Mouse (Mus musculus): Measurements from ENCODE around the gene 9930111J21Rik2. TPM values are rescaled to one million over a fixed set of nuclear protein-coding genes. Genes with fewer than 3 reads are reported as not detected.
"Not testable (repeated sequence)": the region's sequence is repeated elsewhere in the genome, so short reads cannot be mapped to it uniquely, and the experiment has no call there.

Gene 9930111J21Rik2
- total RNA-seq, 2 experiments from 2014 or later: 1.7 to 1.9 TPM

DNA sequence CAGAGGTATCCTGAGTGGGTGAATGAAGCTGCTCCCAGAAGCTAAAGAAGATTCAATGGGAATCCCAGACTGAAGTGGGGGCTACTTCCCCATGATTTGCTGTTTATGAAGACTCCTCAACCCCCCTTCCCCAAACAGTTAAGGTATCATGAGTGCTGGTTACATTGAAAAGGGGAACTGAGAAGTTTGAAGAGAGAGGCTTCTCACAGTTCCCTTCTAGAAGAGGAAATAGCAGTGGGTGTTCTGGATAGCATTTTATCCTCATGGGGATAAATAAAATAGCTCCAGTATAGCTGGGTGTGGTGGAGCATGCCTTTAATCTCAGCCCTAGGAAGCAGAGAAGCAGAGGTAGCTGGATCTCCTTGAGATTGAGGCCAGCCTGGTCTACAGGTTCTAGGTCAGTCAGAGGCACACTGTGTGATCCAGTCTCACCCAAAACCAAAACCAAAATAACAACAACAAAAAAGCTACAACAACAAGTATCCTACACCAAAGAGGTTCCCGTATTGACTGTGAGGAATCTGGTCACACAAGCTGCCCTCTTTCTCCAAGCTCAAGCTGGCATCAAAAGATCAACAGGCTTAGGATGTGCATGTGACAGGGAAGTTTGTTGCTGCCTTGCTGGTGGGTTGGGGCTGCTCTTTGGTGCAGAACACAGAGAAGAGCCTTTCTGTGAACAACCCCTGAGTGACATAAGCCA is 72.7 kb downstream of the 9930111J21Rik2 start, which contains the start of gene Olfr56:
Olfr56 (plus strand) TSS at position 650 of the 700 bp plus-strand sequence.
- not testable (repeated sequence) for DNase-seq (ENCODE audit: low spot score in 2 of 2)

DNA sequence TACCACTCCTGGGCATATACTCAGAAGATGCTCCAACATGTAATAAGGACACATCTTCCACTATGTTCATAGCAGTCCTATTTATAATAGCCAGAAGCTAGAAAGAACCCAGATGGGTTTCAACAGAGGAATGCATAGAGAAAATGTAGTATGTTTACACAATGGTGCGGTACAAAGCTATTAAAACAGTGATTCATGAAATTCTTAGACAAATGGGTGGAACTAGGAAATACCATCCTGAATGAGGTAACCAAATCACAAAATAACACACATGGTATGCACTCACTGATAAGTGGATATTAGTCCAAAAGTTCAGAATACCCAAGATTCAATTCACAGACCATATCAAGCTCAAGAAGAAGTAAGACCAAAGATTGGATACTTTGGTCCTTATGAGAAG is 76.4 kb downstream of the 9930111J21Rik2 start:
- DNase-seq (ENCODE audit: low spot score in 2 of 2): not testable (repeated sequence)

Other genes starting within 250 kb of the 9930111J21Rik2 start
- 10 to 100 TPM; 26.4 to 30.1 TPM for gene Trim41, start 233.9 kb downstream of the 9930111J21Rik2 start, total RNA-seq (2021)
- 10 to 100 TPM; 46.3 to 63.6 TPM for gene Trim7, start 225.1 kb downstream of the 9930111J21Rik2 start, total RNA-seq (2021)
- 1 to 10 TPM; 1.9 to 4.9 TPM for gene Gm12184, start 224.6 kb downstream of the 9930111J21Rik2 start, total RNA-seq (2021)
- 1 to 10 TPM; 7.9 to 8.0 TPM for gene Irgm1, start 179.6 kb downstream of the 9930111J21Rik2 start, total RNA-seq (2021)
- under 1 TPM; 0.44 to 0.59 TPM for gene Gm5431, start 149.0 kb downstream of the 9930111J21Rik2 start, total RNA-seq (2021)
- gene Psme2b, start 105.1 kb downstream of the 9930111J21Rik2 start, total RNA-seq (2021): 1 to 10 TPM; 1.6 to 3.0 TPM
- under 1 TPM; 0.10 to 0.15 TPM for gene Olfr56, start 72.4 kb downstream of the 9930111J21Rik2 start, total RNA-seq (2021)
- 1 to 10 TPM in 1 of 2 experiments, under 1 TPM in 1; 0.57 to 1.3 TPM for gene 9930111J21Rik1, start 71.8 kb downstream of the 9930111J21Rik2 start, total RNA-seq (2021)
- gene Gm12185, start 59.0 kb downstream of the 9930111J21Rik2 start, total RNA-seq (2021): under 1 TPM; 0.44 to 0.54 TPM
- gene Tgtp1, start 57.1 kb downstream of the 9930111J21Rik2 start, total RNA-seq (2021): under 1 TPM; 0.57 to 0.81 TPM
- gene Tgtp2, start 13.0 kb upstream of the 9930111J21Rik2 start, total RNA-seq (2021): not detected
- gene Ifi47, start 25.3 kb upstream of the 9930111J21Rik2 start, total RNA-seq (2021): 1 to 10 TPM; 1.6 to 2.1 TPM
- gene Olfr1396, start 63.6 kb upstream of the 9930111J21Rik2 start, total RNA-seq (2021): under 1 TPM in 1 of 2 experiments, not detected in 1; 0.27 TPM
- not detected for gene Olfr1395, start 91.0 kb upstream of the 9930111J21Rik2 start, total RNA-seq (2021)
- not detected for gene Olfr1394, start 103.1 kb upstream of the 9930111J21Rik2 start, total RNA-seq (2021)
- gene Btnl9, start 135.9 kb upstream of the 9930111J21Rik2 start, total RNA-seq (2021): 10 to 100 TPM; 10.8 to 11.8 TPM
- 10 to 100 TPM; 30.4 to 39.9 TPM for gene Zfp62, start 152.1 kb upstream of the 9930111J21Rik2 start, total RNA-seq (2021)
- gene Mgat1, start 192.9 kb upstream of the 9930111J21Rik2 start, total RNA-seq (2021): 10 to 100 TPM; 61.3 to 67.4 TPM
- gene Olfr1393, start 227.1 kb upstream of the 9930111J21Rik2 start, total RNA-seq (2021): under 1 TPM; 0.16 to 0.22 TPM
- not detected for gene Olfr1392, start 234.0 kb upstream of the 9930111J21Rik2 start, total RNA-seq (2021)